Mouse (Mus musculus) sigmoid colon, adult 10 weeks (tissue): ENCODE data around the gene Gcg. TPM values are rescaled to one million over a fixed set of nuclear protein-coding genes. Genes with fewer than 3 reads are reported as not detected.

Experiments used
- polyA plus RNA-seq: library from polyadenylated mRNA; stranded (reverse); fragments of 350-450 nt; fragmentation: Illumina TruSeq; extraction: RNeasy Lipid Tissue Mini Kit (QIAGEN cat#74804); gene quantifications from one replicate; pipeline ENCODE4 v1.2.3, GENCODE M21; 2014; ENCODE audit warnings: low read depth, low replicate concordance

Gcg gene
- 271 TPM for polyA plus RNA-seq

DNA sequence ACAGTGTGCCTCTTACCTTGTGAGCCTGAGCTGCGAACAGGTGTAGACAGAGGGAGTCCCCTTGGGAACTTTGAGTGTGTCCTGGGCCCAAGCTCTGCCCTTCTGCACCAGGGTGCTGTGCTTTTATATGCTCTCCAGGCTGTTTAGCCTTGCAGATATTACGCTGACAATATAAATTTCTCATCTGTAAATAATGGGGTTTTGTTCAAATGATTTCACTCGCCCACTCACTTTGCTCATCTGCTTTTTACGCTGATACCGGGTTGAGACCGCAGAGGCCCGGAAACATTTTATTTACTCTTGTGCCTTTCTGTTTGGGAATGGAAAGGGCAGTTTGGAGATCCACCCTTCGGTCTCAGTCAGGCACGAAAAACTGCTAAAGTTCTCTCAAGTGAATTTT lies at the start of gene Gcg:
TSS of gene Gcg (minus strand) at position 101 of the 400 bp plus-strand sequence.

Other genes with a start within 250 kb of the Gcg start
- gene Dpp4, start 71.4 kb downstream of the Gcg start, polyA plus RNA-seq, result 104 TPM
- gene Fap, start 90.4 kb upstream of the Gcg start, polyA plus RNA-seq, result 18.9 TPM
- gene Ifih1, start 162.6 kb upstream of the Gcg start, polyA plus RNA-seq, result 119 TPM
- 67.5 TPM for gene Gca, start 180.6 kb upstream of the Gcg start, polyA plus RNA-seq